Comparison of ENCODE assay signal across 8 mouse cellular contexts in genomic region chr14:55879623-55880022, GRCm38 (mm10). TPM values are rescaled to one million over a fixed set of nuclear protein-coding genes. Genes with fewer than 3 reads are reported as not detected.
DNase-seq lines count a peak whose midpoint lies in the region; ATAC-seq and TF ChIP-seq lines count a peak whose summit lies in the region.

No protein-coding gene starts in this region.

- no peak overlapping the region for H3K4me2 ChIP-seq in intestine, postnatal 0 days (replicated peaks; ENCODE audit: low read depth)
- H3K4me2 ChIP-seq in intestine, embryonic 15.5 days (replicated peaks): no peak overlapping the region

- H3K27ac ChIP-seq in intestine, postnatal 0 days (ENCODE audit: low read depth, low read length): no peak overlapping the region
- H3K27ac ChIP-seq in intestine, embryonic 15.5 days: no peak overlapping the region

- no peak for ATAC-seq in intestine, postnatal 0 days
- no peak for ATAC-seq in intestine, embryonic 15.5 days

- DNase-seq in ES-CJ7 (ENCODE audit: low read depth, low spot score): peak; percentile 86
- peak; percentile 75 for DNase-seq in cerebellum, adult 11-12 months
- DNase-seq in frontal cortex, postnatal 14 days (ENCODE audit: low spot score in 2 of 2): peak; percentile 55 to 75
- DNase-seq in layer of hippocampus, adult 9-10 months (ENCODE audit: low spot score): peak; percentile 70
- peak; percentile 70 for DNase-seq in mesoderm, embryonic 11.5 days (ENCODE audit: low read depth, low spot score)
- DNase-seq in thymus, postnatal 0 days (ENCODE audit: low spot score): peak; percentile 83

- 37% methylated on average over 1 of the region's 1 CpGs for WGBS in intestine, postnatal 0 days
- 46% methylated on average over 1 of the region's 1 CpGs for WGBS in intestine, embryonic 15.5 days

- no peak overlapping the region for H3K9ac ChIP-seq in intestine, postnatal 0 days (ENCODE audit: low read depth, low read length)
- no peak overlapping the region for H3K9ac ChIP-seq in intestine, embryonic 15.5 days

- H3K36me3 ChIP-seq in intestine, postnatal 0 days (ENCODE audit: control insufficient read depth, insufficient read depth): no peaks in the 10 kb centered on the region
- no peaks in the 10 kb centered on the region for H3K36me3 ChIP-seq in intestine, embryonic 15.5 days

- peak; percentile 96 for TF ChIP-seq CTCF in intestine, postnatal 0 days (IDR thresholded peaks at IDR 0.05; ENCODE audit: low read depth)

- no peak overlapping the region for H3K4me3 ChIP-seq in intestine, postnatal 0 days (ENCODE audit: low read depth, low read length)
- no peak overlapping the region for H3K4me3 ChIP-seq in intestine, embryonic 15.5 days (replicated peaks)

- H3K4me1 ChIP-seq in intestine, postnatal 0 days (replicated peaks; ENCODE audit: control insufficient read depth, insufficient read depth, low read length): peaks cover 8% of the 10 kb centered on the region; the same call in 1 of the 2 replicates
- peaks cover 27% of the 10 kb centered on the region for H3K4me1 ChIP-seq in intestine, embryonic 15.5 days (replicated peaks)

- no peaks in the 10 kb centered on the region for H3K27me3 ChIP-seq in intestine, postnatal 0 days (replicated peaks; ENCODE audit: control insufficient read depth, insufficient read depth, low read length)
- no peaks in the 10 kb centered on the region for H3K27me3 ChIP-seq in intestine, embryonic 15.5 days (replicated peaks)

- no peaks in the 10 kb centered on the region for H3K9me3 ChIP-seq in intestine, postnatal 0 days (ENCODE audit: control insufficient read depth)
- H3K9me3 ChIP-seq in intestine, embryonic 15.5 days: no peaks in the 10 kb centered on the region

RNA-seq across cellular contexts. Expression of gene Cbln3, which starts 4.6 kb away (rescaled TPM):
- 0.16 and 0.26 TPM in 2 replicates for polyA plus RNA-seq in intestine, postnatal 0 days (2015; fragmentation: Nextera tagmentation; extraction: Ambion mirVana)
- polyA plus RNA-seq in intestine, embryonic 15.5 days (2015; fragmentation: Nextera tagmentation; extraction: Ambion mirVana): 0.18 and 0.29 TPM in 2 replicates
- 0.05 and 0.12 TPM in 2 replicates for polyA plus RNA-seq in thymus, postnatal 0 days (2015; fragmentation: Nextera tagmentation; extraction: Ambion mirVana)

RNA-seq across cellular contexts. Expression of gene Khnyn, which starts 5.1 kb away (rescaled TPM):
- polyA plus RNA-seq in intestine, postnatal 0 days (2015; fragmentation: Nextera tagmentation; extraction: Ambion mirVana): 5.1 and 6.3 TPM in 2 replicates
- 15.1 and 15.4 TPM in 2 replicates for polyA plus RNA-seq in intestine, embryonic 15.5 days (2015; fragmentation: Nextera tagmentation; extraction: Ambion mirVana)
- polyA plus RNA-seq in thymus, postnatal 0 days (2015; fragmentation: Nextera tagmentation; extraction: Ambion mirVana): 8.5 and 9.8 TPM in 2 replicates

RNA-seq across cellular contexts. Expression of gene Sdr39u1, which starts 20.5 kb away (rescaled TPM):
- polyA plus RNA-seq in intestine, postnatal 0 days (2015; fragmentation: Nextera tagmentation; extraction: Ambion mirVana): 70.9 and 71.5 TPM in 2 replicates
- 73.6 and 80.3 TPM in 2 replicates for polyA plus RNA-seq in intestine, embryonic 15.5 days (2015; fragmentation: Nextera tagmentation; extraction: Ambion mirVana)
- polyA plus RNA-seq in thymus, postnatal 0 days (2015; fragmentation: Nextera tagmentation; extraction: Ambion mirVana): 72.5 and 74.8 TPM in 2 replicates

RNA-seq across cellular contexts. Expression of gene Nynrin, which starts 25.8 kb away (rescaled TPM):
- polyA plus RNA-seq in intestine, postnatal 0 days (2015; fragmentation: Nextera tagmentation; extraction: Ambion mirVana): 2.2 and 2.5 TPM in 2 replicates
- polyA plus RNA-seq in intestine, embryonic 15.5 days (2015; fragmentation: Nextera tagmentation; extraction: Ambion mirVana): 14.5 and 18.3 TPM in 2 replicates
- 1.7 and 2.4 TPM in 2 replicates for polyA plus RNA-seq in thymus, postnatal 0 days (2015; fragmentation: Nextera tagmentation; extraction: Ambion mirVana)

RNA-seq across cellular contexts. Expression of gene Nfatc4, which starts 56.7 kb away (rescaled TPM):
- 5.9 and 6.1 TPM in 2 replicates for polyA plus RNA-seq in intestine, postnatal 0 days (2015; fragmentation: Nextera tagmentation; extraction: Ambion mirVana)
- 25.7 and 26.3 TPM in 2 replicates for polyA plus RNA-seq in intestine, embryonic 15.5 days (2015; fragmentation: Nextera tagmentation; extraction: Ambion mirVana)
- polyA plus RNA-seq in thymus, postnatal 0 days (2015; fragmentation: Nextera tagmentation; extraction: Ambion mirVana): 1.7 and 2.2 TPM in 2 replicates
